Mouse (Mus musculus): ENCODE data around the gene Zmynd19. TPM values are rescaled to one million over a fixed set of nuclear protein-coding genes. Genes with fewer than 3 reads are reported as not detected.

The Zmynd19 gene
- polyA plus RNA-seq, 1 experiment from 2014 or later, result 18.1 TPM

DNA sequence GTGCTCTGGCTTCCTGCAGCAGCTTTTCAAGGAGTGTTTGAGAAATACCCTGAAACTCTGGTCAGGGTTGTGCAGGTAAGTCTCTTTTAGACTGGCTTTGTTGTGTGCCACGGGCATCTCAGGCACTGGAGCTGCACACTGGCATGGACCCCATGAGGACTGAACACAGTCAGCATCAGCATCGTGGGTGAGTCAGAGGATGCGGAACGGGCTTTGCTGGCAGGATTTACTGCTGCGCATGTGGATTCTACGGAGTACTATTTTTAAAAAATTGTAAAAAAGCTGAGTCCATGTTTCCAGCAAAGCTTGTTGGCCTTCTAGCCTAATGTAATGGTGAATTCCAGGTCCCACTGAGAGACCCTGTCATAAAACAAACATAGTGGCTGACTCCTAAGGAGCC is 45.7 kb downstream of the Zmynd19 start:
- Histone ChIP-seq H3K4me1 (replicated peaks; ENCODE audit: control insufficient read depth, insufficient read depth, low read length) (no peaks in the 10 kb centered on the region), H3K9ac (ENCODE audit: low read length) (no peak overlapping the region), H3K4me3 (ENCODE audit: low read depth, low read length) (no peak overlapping the region), H3K27me3 (replicated peaks; ENCODE audit: control insufficient read depth, insufficient read depth, low read length) (no peaks in the 10 kb centered on the region), H3K4me2 (ENCODE audit: low read length) (no peak overlapping the region), H3K36me3 (ENCODE audit: control insufficient read depth, insufficient read depth, low read length) (no peaks in the 10 kb centered on the region), H3K27ac (ENCODE audit: low read depth) (no peak overlapping the region), H3K9me3 (ENCODE audit: control insufficient read depth, low read length) (no peaks in the 10 kb centered on the region)
- 91% methylated on average over 6 of the region's 6 CpGs for WGBS
- ATAC-seq (replicated peaks; ENCODE audit: low FRiP score, low TSS enrichment, low read depth), result no peak
- no peak for DNase-seq (ENCODE audit: low spot score)

- H3K4me3 ChIP-seq (ENCODE audit: low read depth, low read length), result no peak overlapping the region
- no peak for ATAC-seq (replicated peaks; ENCODE audit: low FRiP score, low TSS enrichment, low read depth)
- H3K9me3 ChIP-seq (ENCODE audit: control insufficient read depth, low read length), result no peaks in the 10 kb centered on the region
- no peaks in the 10 kb centered on the region for H3K4me1 ChIP-seq (replicated peaks; ENCODE audit: control insufficient read depth, insufficient read depth, low read length)
- WGBS, result 86% methylated on average over 2 of the region's 2 CpGs
- no peaks in the 10 kb centered on the region for H3K36me3 ChIP-seq (ENCODE audit: control insufficient read depth, insufficient read depth, low read length)
- H3K27ac ChIP-seq (ENCODE audit: low read depth), result no peak overlapping the region
- H3K9ac ChIP-seq (ENCODE audit: low read length), result no peak overlapping the region
- no peak for DNase-seq (ENCODE audit: low spot score)
- no peaks in the 10 kb centered on the region for H3K27me3 ChIP-seq (replicated peaks; ENCODE audit: control insufficient read depth, insufficient read depth, low read length)
- no peak overlapping the region for H3K4me2 ChIP-seq (ENCODE audit: low read length)
These were observed 46.9 kb downstream of the Zmynd19 start for GRCm38 (mm10) chr2:24996471-24996870.

- Histone ChIP-seq H3K4me2 (ENCODE audit: low read length) (no peak overlapping the region), H3K4me1 (replicated peaks; ENCODE audit: control insufficient read depth, insufficient read depth, low read length) (no peaks in the 10 kb centered on the region), H3K27me3 (replicated peaks; ENCODE audit: control insufficient read depth, insufficient read depth, low read length) (no peaks in the 10 kb centered on the region), H3K9me3 (ENCODE audit: control insufficient read depth, low read length) (no peaks in the 10 kb centered on the region), H3K27ac (ENCODE audit: low read depth) (no peak overlapping the region), H3K36me3 (ENCODE audit: control insufficient read depth, insufficient read depth, low read length) (no peaks in the 10 kb centered on the region), H3K9ac (ENCODE audit: low read length) (no peak overlapping the region), H3K4me3 (ENCODE audit: low read depth, low read length) (no peak overlapping the region)
- WGBS, result 68% methylated on average over 3 of the region's 3 CpGs
- DNase-seq (ENCODE audit: low spot score), result no peak
- no peak for ATAC-seq (replicated peaks; ENCODE audit: low FRiP score, low TSS enrichment, low read depth)
These were observed 51.1 kb downstream of the Zmynd19 start for GRCm38 (mm10) chr2:25000544-25001235.

DNA sequence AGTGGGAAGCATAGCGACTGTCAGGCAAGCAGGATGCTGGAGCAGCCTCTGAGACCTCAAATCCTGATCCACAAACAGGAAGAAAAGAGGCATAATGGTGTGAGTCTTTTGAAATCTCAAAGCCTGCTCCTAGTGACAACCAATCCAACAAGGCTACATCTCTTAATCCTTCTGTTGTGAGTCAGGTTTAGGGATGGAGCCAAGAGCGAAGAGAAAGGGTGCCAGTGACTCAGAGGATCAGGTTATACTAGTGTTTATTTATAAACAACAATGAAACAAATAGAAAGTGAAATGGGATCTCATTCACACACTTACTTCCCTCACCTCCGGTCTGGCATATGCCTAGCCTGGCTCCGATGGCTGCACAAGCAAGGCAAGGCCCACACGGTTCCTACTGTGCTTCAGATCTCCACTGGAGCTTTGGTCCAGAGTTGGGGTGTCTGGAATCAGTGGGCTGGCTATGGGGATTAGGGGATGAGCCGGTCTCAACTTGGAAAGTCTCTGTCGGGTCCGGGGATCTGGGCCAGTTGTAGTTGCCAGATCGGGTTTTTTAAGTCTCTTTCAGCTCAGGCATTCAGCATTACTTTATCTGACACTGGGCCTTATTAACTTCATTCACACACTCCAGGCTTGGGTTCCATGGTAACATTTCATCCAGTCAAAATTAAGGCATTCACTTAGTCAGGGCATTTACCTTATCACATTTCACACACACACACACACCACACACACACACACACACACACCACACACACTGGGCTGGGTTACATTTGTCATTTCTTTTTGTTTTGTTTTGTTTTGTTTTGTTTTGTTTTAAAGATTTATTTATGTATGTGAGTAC is 54.6 kb downstream of the Zmynd19 start:
- no peaks in the 10 kb centered on the region for H3K36me3 ChIP-seq (ENCODE audit: control insufficient read depth, insufficient read depth, low read length)
- H3K27ac ChIP-seq (ENCODE audit: low read depth), result no peak overlapping the region
- no peak for DNase-seq (ENCODE audit: low spot score)
- no peak for ATAC-seq (replicated peaks; ENCODE audit: low FRiP score, low TSS enrichment, low read depth)
- no peak overlapping the region for H3K4me3 ChIP-seq (ENCODE audit: low read depth, low read length)
- H3K9me3 ChIP-seq (ENCODE audit: control insufficient read depth, low read length), result no peaks in the 10 kb centered on the region
- H3K4me1 ChIP-seq (replicated peaks; ENCODE audit: control insufficient read depth, insufficient read depth, low read length), result no peaks in the 10 kb centered on the region
- H3K4me2 ChIP-seq (ENCODE audit: low read length), result no peak overlapping the region
- 77% methylated on average over 9 of the region's 9 CpGs for WGBS
- no peaks in the 10 kb centered on the region for H3K27me3 ChIP-seq (replicated peaks; ENCODE audit: control insufficient read depth, insufficient read depth, low read length)
- H3K9ac ChIP-seq (ENCODE audit: low read length), result no peak overlapping the region

DNA sequence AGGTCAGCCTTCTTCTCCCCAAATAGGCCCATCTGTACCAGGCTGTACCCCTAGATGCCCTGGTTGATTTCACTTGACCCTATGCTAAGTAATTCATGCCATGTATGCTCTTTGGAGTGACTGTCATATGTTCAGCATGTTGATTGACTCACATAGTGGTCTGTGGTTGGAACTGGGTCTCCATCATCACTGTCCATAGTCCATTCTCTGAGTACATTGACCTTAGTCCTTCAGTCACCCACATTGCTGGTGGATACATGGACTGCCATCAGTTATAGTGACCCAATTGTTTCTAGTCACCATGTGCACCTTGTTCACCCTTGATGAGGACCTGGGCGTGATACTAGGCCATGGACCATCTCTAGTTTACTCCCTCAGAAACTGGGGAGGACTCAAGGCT is 57.2 kb downstream of the Zmynd19 start:
- Histone ChIP-seq H3K9me3 (ENCODE audit: control insufficient read depth, low read length) (no peaks in the 10 kb centered on the region), H3K36me3 (ENCODE audit: control insufficient read depth, insufficient read depth, low read length) (no peaks in the 10 kb centered on the region), H3K4me3 (ENCODE audit: low read depth, low read length) (no peak overlapping the region), H3K4me2 (ENCODE audit: low read length) (no peak overlapping the region), H3K27me3 (replicated peaks; ENCODE audit: control insufficient read depth, insufficient read depth, low read length) (no peaks in the 10 kb centered on the region), H3K9ac (ENCODE audit: low read length) (no peak overlapping the region), H3K4me1 (replicated peaks; ENCODE audit: control insufficient read depth, insufficient read depth, low read length) (no peaks in the 10 kb centered on the region), H3K27ac (ENCODE audit: low read depth) (no peak overlapping the region)
- ATAC-seq (replicated peaks; ENCODE audit: low FRiP score, low TSS enrichment, low read depth) (no peak), DNase-seq (ENCODE audit: low spot score) (no peak)
- 86% methylated on average over 1 of the region's 1 CpGs for WGBS

- Histone ChIP-seq H3K9me3 (ENCODE audit: control insufficient read depth, low read length) (no peaks in the 10 kb centered on the region), H3K27me3 (replicated peaks; ENCODE audit: control insufficient read depth, insufficient read depth, low read length) (no peaks in the 10 kb centered on the region), H3K4me3 (ENCODE audit: low read depth, low read length) (no peak overlapping the region), H3K4me1 (replicated peaks; ENCODE audit: control insufficient read depth, insufficient read depth, low read length) (no peaks in the 10 kb centered on the region), H3K36me3 (ENCODE audit: control insufficient read depth, insufficient read depth, low read length) (no peaks in the 10 kb centered on the region), H3K9ac (ENCODE audit: low read length) (no peak overlapping the region), H3K4me2 (ENCODE audit: low read length) (no peak overlapping the region), H3K27ac (ENCODE audit: low read depth) (no peak overlapping the region)
- DNase-seq (ENCODE audit: low spot score) (no peak), ATAC-seq (replicated peaks; ENCODE audit: low FRiP score, low TSS enrichment, low read depth) (no peak)
These were observed 58.7 kb downstream of the Zmynd19 start for GRCm38 (mm10) chr2:25008250-25008649.

Small RNAs within 50 kb of the gene (microRNA-seq; reads per million reads assigned to microRNA genes)
- gene Gm22875, result not detected

Other genes starting within 250 kb of the Zmynd19 start
- 0.91 and 1.0 TPM in 2 replicates for gene Cacna1b, start 186.6 kb upstream of the Zmynd19 start, polyA plus RNA-seq (2014; fragmentation: Nextera tagmentation; extraction: Ambion mirVana)
- 83.0 and 85.5 TPM in 2 replicates for gene Ehmt1, start 30.2 kb upstream of the Zmynd19 start, polyA plus RNA-seq (2014; fragmentation: Nextera tagmentation; extraction: Ambion mirVana)
- 66.2 and 72.8 TPM in 2 replicates for gene Arrdc1, start 14.5 kb upstream of the Zmynd19 start, polyA plus RNA-seq (2014; fragmentation: Nextera tagmentation; extraction: Ambion mirVana)
- 22.9 and 25.6 TPM in 2 replicates for gene Dph7, start 12.6 kb downstream of the Zmynd19 start, polyA plus RNA-seq (2014; fragmentation: Nextera tagmentation; extraction: Ambion mirVana)
- gene Mrpl41, start 25.3 kb downstream of the Zmynd19 start, polyA plus RNA-seq (2014; fragmentation: Nextera tagmentation; extraction: Ambion mirVana), result 143 and 147 TPM in 2 replicates
- 6.8 and 8.2 TPM in 2 replicates for gene Pnpla7, start 26.2 kb downstream of the Zmynd19 start, polyA plus RNA-seq (2014; fragmentation: Nextera tagmentation; extraction: Ambion mirVana)
- 44.3 and 50.0 TPM in 2 replicates for gene Nsmf, start 104.6 kb downstream of the Zmynd19 start, polyA plus RNA-seq (2014; fragmentation: Nextera tagmentation; extraction: Ambion mirVana)
- gene Entpd8, start 130.5 kb downstream of the Zmynd19 start, polyA plus RNA-seq (2014; fragmentation: Nextera tagmentation; extraction: Ambion mirVana), result 6.0 and 7.3 TPM in 2 replicates
- gene Noxa1, start 145.4 kb downstream of the Zmynd19 start, polyA plus RNA-seq (2014; fragmentation: Nextera tagmentation; extraction: Ambion mirVana), result 2.3 and 5.7 TPM in 2 replicates
- 8.2 and 13.2 TPM in 2 replicates for gene Nrarp, start 231.0 kb downstream of the Zmynd19 start, polyA plus RNA-seq (2014; fragmentation: Nextera tagmentation; extraction: Ambion mirVana)
- gene Tor4a, start 247.1 kb downstream of the Zmynd19 start, polyA plus RNA-seq (2014; fragmentation: Nextera tagmentation; extraction: Ambion mirVana), result 14.4 and 18.1 TPM in 2 replicates